Mouse (Mus musculus) kidney, adult 10 weeks (tissue): Measurements from ENCODE around the gene Vps13d. TPM values are rescaled to one million over a fixed set of nuclear protein-coding genes. Genes with fewer than 3 reads are reported as not detected.

Source experiments
- polyA plus RNA-seq: library from polyadenylated mRNA; stranded (reverse); fragments of 350-450 nt; fragmentation: Illumina TruSeq; extraction: RNeasy Lipid Tissue Mini Kit (QIAGEN cat#74804); gene quantifications from one replicate; pipeline ENCODE4 v1.2.3, GENCODE M21; 2014; ENCODE audit warnings: low read depth, low replicate concordance

Vps13d gene
- 26.5 TPM for polyA plus RNA-seq

DNA sequence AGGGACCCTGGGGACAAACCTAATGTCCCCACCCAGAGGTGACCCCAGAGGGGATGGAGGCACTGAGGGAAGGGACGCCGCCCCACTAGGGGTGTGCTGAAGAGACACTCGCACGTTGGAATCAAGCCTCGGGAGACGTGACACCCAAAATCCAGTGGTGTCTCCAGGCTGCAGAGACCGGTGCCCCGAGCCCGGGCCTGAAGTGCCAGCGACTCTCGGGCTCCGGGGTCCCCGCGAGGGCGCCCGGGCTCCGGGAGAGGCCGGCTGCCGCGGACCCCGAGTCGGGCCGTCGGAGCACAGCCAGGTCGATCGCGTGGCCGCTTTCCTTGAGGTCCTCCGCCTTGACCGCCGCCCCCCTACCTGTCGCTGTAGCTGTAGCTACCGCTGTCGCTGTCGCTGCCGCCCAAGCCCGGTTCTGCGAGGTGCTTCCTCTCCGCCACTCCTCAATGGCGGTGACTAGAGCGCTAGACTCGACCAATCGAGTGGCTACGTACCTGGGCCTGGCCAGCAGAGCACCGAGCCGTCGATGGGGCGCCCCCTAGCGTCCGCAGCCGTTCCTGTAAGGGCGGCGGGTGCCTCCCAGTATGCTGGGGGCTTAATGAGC lies at the start of gene Vps13d:
Vps13d (minus strand) TSS at position 447 of the 604 bp plus-strand sequence.

Other genes with a start within 250 kb of the Vps13d start
- gene Tnfrsf1b, start 51.9 kb upstream of the Vps13d start, polyA plus RNA-seq, result 0.93 TPM
- not detected for gene Tnfrsf8, start 120.2 kb upstream of the Vps13d start, polyA plus RNA-seq